Mouse (Mus musculus): ENCODE results near the gene Cpeb2. TPM values are rescaled to one million over a fixed set of nuclear protein-coding genes. Genes with fewer than 3 reads are reported as not detected.

The Cpeb2 gene
- polyA plus RNA-seq, 1 experiment from 2014 or later = 3.1 TPM

- H3K4me1 ChIP-seq (replicated peaks; ENCODE audit: control insufficient read depth, insufficient read depth, low read length) = no peaks in the 10 kb centered on the region
- WGBS = 85% methylated on average over 3 of the region's 3 CpGs
- no peak for ATAC-seq
- H3K9ac ChIP-seq (ENCODE audit: low read depth, low read length) = no peak overlapping the region
- no peaks in the 10 kb centered on the region for H3K36me3 ChIP-seq (ENCODE audit: control insufficient read depth, insufficient read depth)
- H3K4me3 ChIP-seq (ENCODE audit: low read depth, low read length) = no peak overlapping the region
- H3K27me3 ChIP-seq (replicated peaks; ENCODE audit: control insufficient read depth, insufficient read depth, low read length) = no peaks in the 10 kb centered on the region
- H3K4me2 ChIP-seq (replicated peaks; ENCODE audit: low read depth) = no peak overlapping the region
- no peak for TF ChIP-seq CTCF (IDR thresholded peaks at IDR 0.05; ENCODE audit: low read depth)
- no peak overlapping the region for H3K27ac ChIP-seq (ENCODE audit: low read depth, low read length)
- no peaks in the 10 kb centered on the region for H3K9me3 ChIP-seq (ENCODE audit: control insufficient read depth)
These were observed 91.4 kb downstream of the Cpeb2 start for GRCm38 (mm10) chr5:43324311-43324862.

- WGBS = 66% methylated on average over 4 of the region's 4 CpGs
- no peaks in the 10 kb centered on the region for H3K9me3 ChIP-seq (ENCODE audit: control insufficient read depth)
- H3K27me3 ChIP-seq (replicated peaks; ENCODE audit: control insufficient read depth, insufficient read depth, low read length) = no peaks in the 10 kb centered on the region
- no peak overlapping the region for H3K4me3 ChIP-seq (ENCODE audit: low read depth, low read length)
- H3K27ac ChIP-seq (ENCODE audit: low read depth, low read length) = no peak overlapping the region
- H3K36me3 ChIP-seq (ENCODE audit: control insufficient read depth, insufficient read depth) = no peaks in the 10 kb centered on the region
- ATAC-seq = no peak
- TF ChIP-seq CTCF (IDR thresholded peaks at IDR 0.05; ENCODE audit: low read depth) = no peak
- no peaks in the 10 kb centered on the region for H3K4me1 ChIP-seq (replicated peaks; ENCODE audit: control insufficient read depth, insufficient read depth, low read length)
- H3K4me2 ChIP-seq (replicated peaks; ENCODE audit: low read depth) = no peak overlapping the region
- H3K9ac ChIP-seq (ENCODE audit: low read depth, low read length) = no peak overlapping the region
These were observed 92.6 kb downstream of the Cpeb2 start for GRCm38 (mm10) chr5:43325561-43325960.

- Histone ChIP-seq H3K36me3 (ENCODE audit: control insufficient read depth, insufficient read depth) (no peaks in the 10 kb centered on the region), H3K4me1 (replicated peaks; ENCODE audit: control insufficient read depth, insufficient read depth, low read length) (no peaks in the 10 kb centered on the region), H3K27me3 (replicated peaks; ENCODE audit: control insufficient read depth, insufficient read depth, low read length) (no peaks in the 10 kb centered on the region), H3K27ac (ENCODE audit: low read depth, low read length) (no peak overlapping the region), H3K4me2 (replicated peaks; ENCODE audit: low read depth) (no peak overlapping the region), H3K9ac (ENCODE audit: low read depth, low read length) (no peak overlapping the region), H3K9me3 (ENCODE audit: control insufficient read depth) (no peaks in the 10 kb centered on the region), H3K4me3 (ENCODE audit: low read depth, low read length) (no peak overlapping the region)
- no peak for ATAC-seq
- no peak for TF ChIP-seq CTCF (IDR thresholded peaks at IDR 0.05; ENCODE audit: low read depth)
- 27% methylated on average over 4 of the region's 4 CpGs for WGBS
These were observed 95.6 kb downstream of the Cpeb2 start for GRCm38 (mm10) chr5:43328579-43328978.

DNA sequence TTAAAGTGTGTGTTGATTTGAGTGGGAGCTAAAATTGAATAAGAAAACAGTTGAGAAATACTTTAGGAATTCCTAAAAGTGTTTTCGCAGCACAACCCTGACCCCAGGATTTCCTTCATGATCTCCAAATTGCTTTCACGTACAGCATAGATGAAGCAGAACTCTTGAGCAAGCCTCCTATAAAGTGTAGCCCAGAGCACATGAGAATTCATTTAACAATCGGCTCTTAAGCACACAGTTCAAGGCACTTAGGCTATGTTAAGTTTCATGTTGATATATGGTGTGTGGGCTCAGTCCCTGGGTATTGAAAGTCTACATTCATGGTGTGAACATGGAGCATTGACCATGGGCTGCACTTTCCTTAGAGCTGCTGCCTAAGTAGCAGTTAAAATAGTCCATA is 97.3 kb downstream of the Cpeb2 start:
- no peaks in the 10 kb centered on the region for H3K27me3 ChIP-seq (replicated peaks; ENCODE audit: control insufficient read depth, insufficient read depth, low read length)
- H3K9ac ChIP-seq (ENCODE audit: low read depth, low read length) = no peak overlapping the region
- H3K9me3 ChIP-seq (ENCODE audit: control insufficient read depth) = no peaks in the 10 kb centered on the region
- WGBS = 88% methylated on average over 3 of the region's 3 CpGs
- no peak overlapping the region for H3K4me3 ChIP-seq (ENCODE audit: low read depth, low read length)
- TF ChIP-seq CTCF (IDR thresholded peaks at IDR 0.05; ENCODE audit: low read depth) = no peak
- H3K4me2 ChIP-seq (replicated peaks; ENCODE audit: low read depth) = no peak overlapping the region
- H3K27ac ChIP-seq (ENCODE audit: low read depth, low read length) = no peak overlapping the region
- H3K36me3 ChIP-seq (ENCODE audit: control insufficient read depth, insufficient read depth) = no peaks in the 10 kb centered on the region
- no peaks in the 10 kb centered on the region for H3K4me1 ChIP-seq (replicated peaks; ENCODE audit: control insufficient read depth, insufficient read depth, low read length)
- ATAC-seq = no peak

DNA sequence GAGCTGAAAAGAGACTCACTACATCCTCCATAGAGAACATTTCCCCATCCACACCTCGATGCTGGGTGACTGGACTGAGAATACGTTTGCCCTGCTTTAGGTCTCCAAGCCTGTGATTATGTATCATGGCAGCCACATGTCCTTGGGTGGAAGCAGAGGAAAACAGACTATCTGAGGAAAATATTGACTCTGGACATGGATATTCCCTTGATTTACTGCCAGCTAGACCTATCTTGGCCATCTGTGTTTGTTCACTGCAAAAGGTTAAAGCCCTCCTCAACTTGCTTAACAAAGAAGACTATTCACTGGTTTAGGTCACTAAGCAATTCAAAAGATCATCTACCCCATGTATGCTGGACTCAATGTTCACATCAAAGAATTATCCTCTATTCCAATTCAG is 101.5 kb downstream of the Cpeb2 start:
- WGBS = 59% methylated on average over 2 of the region's 2 CpGs
- Histone ChIP-seq H3K9me3 (ENCODE audit: control insufficient read depth) (no peaks in the 10 kb centered on the region), H3K27me3 (replicated peaks; ENCODE audit: control insufficient read depth, insufficient read depth, low read length) (no peaks in the 10 kb centered on the region), H3K27ac (ENCODE audit: low read depth, low read length) (no peak overlapping the region), H3K4me3 (ENCODE audit: low read depth, low read length) (no peak overlapping the region), H3K9ac (ENCODE audit: low read depth, low read length) (no peak overlapping the region), H3K36me3 (ENCODE audit: control insufficient read depth, insufficient read depth) (no peaks in the 10 kb centered on the region), H3K4me1 (replicated peaks; ENCODE audit: control insufficient read depth, insufficient read depth, low read length) (no peaks in the 10 kb centered on the region), H3K4me2 (replicated peaks; ENCODE audit: low read depth) (no peak overlapping the region)
- no peak for ATAC-seq
- no peak for TF ChIP-seq CTCF (IDR thresholded peaks at IDR 0.05; ENCODE audit: low read depth)

DNA sequence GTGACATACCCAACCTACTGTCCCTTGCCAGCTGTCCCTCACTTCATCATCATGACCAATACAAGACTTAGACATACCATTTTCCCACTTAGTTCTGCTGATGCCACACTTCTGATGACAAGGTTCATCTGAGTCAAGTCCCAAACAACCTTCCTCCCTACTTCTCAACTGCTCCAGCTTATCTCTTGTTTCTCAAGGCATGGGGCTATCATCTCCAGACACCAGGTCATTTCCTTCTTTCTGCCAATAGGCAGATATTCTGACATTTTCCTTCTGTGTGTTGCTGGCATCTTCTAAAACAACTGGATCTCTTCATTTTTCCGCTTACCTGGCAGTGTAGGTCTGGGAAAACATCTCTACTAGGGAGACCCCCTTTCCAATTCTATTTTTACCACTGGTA is 104.2 kb downstream of the Cpeb2 start:
- H3K4me1 ChIP-seq (replicated peaks; ENCODE audit: control insufficient read depth, insufficient read depth, low read length) = no peaks in the 10 kb centered on the region
- TF ChIP-seq CTCF (IDR thresholded peaks at IDR 0.05; ENCODE audit: low read depth) = no peak
- no peak overlapping the region for H3K4me3 ChIP-seq (ENCODE audit: low read depth, low read length)
- H3K9me3 ChIP-seq (ENCODE audit: control insufficient read depth) = no peaks in the 10 kb centered on the region
- H3K4me2 ChIP-seq (replicated peaks; ENCODE audit: low read depth) = no peak overlapping the region
- H3K9ac ChIP-seq (ENCODE audit: low read depth, low read length) = no peak overlapping the region
- no peak overlapping the region for H3K27ac ChIP-seq (ENCODE audit: low read depth, low read length)
- ATAC-seq = no peak
- WGBS = 90% methylated on average over 1 of the region's 1 CpGs
- H3K27me3 ChIP-seq (replicated peaks; ENCODE audit: control insufficient read depth, insufficient read depth, low read length) = no peaks in the 10 kb centered on the region
- no peaks in the 10 kb centered on the region for H3K36me3 ChIP-seq (ENCODE audit: control insufficient read depth, insufficient read depth)

Data from intestine, postnatal 0 days (tissue).